Mouse (Mus musculus): ENCODE data around the gene Zfp229. TPM values are rescaled to one million over a fixed set of nuclear protein-coding genes. Genes with fewer than 3 reads are reported as not detected.
"Not testable (repeated sequence)": the region's sequence is repeated elsewhere in the genome, so short reads cannot be mapped to it uniquely, and the experiment has no call there.

Gene Zfp229
- 8.8 and 10.4 TPM in 2 replicates for polyA plus RNA-seq (2014; fragmentation: Nextera tagmentation; extraction: Ambion mirVana)

- not testable (repeated sequence) for H3K4me2 ChIP-seq (replicated peaks; ENCODE audit: low read depth, low read length); H3K4me3 ChIP-seq (ENCODE audit: low read depth, low read length); H3K27ac ChIP-seq (ENCODE audit: low read depth, low read length); H3K4me1 ChIP-seq (replicated peaks; ENCODE audit: control insufficient read depth, insufficient read depth, low read length); H3K27me3 ChIP-seq (ENCODE audit: control insufficient read depth, insufficient read depth, low read length); DNase-seq (ENCODE audit: low spot score); H3K36me3 ChIP-seq (ENCODE audit: control insufficient read depth, insufficient read depth, low read length); H3K9me3 ChIP-seq (ENCODE audit: control insufficient read depth, low read length); H3K9ac ChIP-seq (ENCODE audit: low read depth, low read length); ATAC-seq (ENCODE audit: low FRiP score)
- 96% methylated on average over 6 of the region's 22 CpGs for WGBS
Measured at GRCm38 (mm10) chr17:21730495-21730894, at the start of gene Zfp229. TSS of gene Zfp229 (plus strand) at chr17:21730795.

- no peak within 1 kb of the TSS for H3K4me3 ChIP-seq (ENCODE audit: low read depth, low read length)
- 96% methylated on average over 3 of the region's 3 CpGs for WGBS
- no peak within 1 kb of the TSS for H3K4me2 ChIP-seq (replicated peaks; ENCODE audit: low read depth, low read length)
- no peaks in the 10 kb centered on the region for H3K9me3 ChIP-seq (ENCODE audit: control insufficient read depth, low read length)
- no peaks in the 10 kb centered on the region for H3K36me3 ChIP-seq (ENCODE audit: control insufficient read depth, insufficient read depth, low read length)
- H3K27ac ChIP-seq (ENCODE audit: low read depth, low read length), result no peak within 1 kb of the TSS
- no peaks in the 10 kb centered on the region for H3K27me3 ChIP-seq (ENCODE audit: control insufficient read depth, insufficient read depth, low read length)
- no peak within 1 kb of the TSS for H3K9ac ChIP-seq (ENCODE audit: low read depth, low read length)
- ATAC-seq (ENCODE audit: low FRiP score), result no peak
- no peaks in the 10 kb centered on the region for H3K4me1 ChIP-seq (replicated peaks; ENCODE audit: control insufficient read depth, insufficient read depth, low read length)
- DNase-seq (ENCODE audit: low spot score), result no peak
Measured at GRCm38 (mm10) chr17:21691560-21691959, 39.0 kb upstream of the Zfp229 start, which contains the start of gene Gm10226. TSS of gene Gm10226 (plus strand) at chr17:21691860.

- ATAC-seq (ENCODE audit: low FRiP score) (no peak), DNase-seq (ENCODE audit: low spot score) (no peak)
- Histone ChIP-seq H3K9me3 (ENCODE audit: control insufficient read depth, low read length) (no peaks in the 10 kb centered on the region), H3K27ac (ENCODE audit: low read depth, low read length) (no peak overlapping the region), H3K4me3 (ENCODE audit: low read depth, low read length) (no peak overlapping the region), H3K27me3 (ENCODE audit: control insufficient read depth, insufficient read depth, low read length) (no peaks in the 10 kb centered on the region), H3K36me3 (ENCODE audit: control insufficient read depth, insufficient read depth, low read length) (no peaks in the 10 kb centered on the region), H3K9ac (ENCODE audit: low read depth, low read length) (no peak overlapping the region), H3K4me2 (replicated peaks; ENCODE audit: low read depth, low read length) (no peak overlapping the region), H3K4me1 (replicated peaks; ENCODE audit: control insufficient read depth, insufficient read depth, low read length) (no peaks in the 10 kb centered on the region)
- WGBS, result 78% methylated on average over 3 of the region's 3 CpGs
Measured at GRCm38 (mm10) chr17:21693342-21693741, 37.3 kb upstream of the Zfp229 start.

GRCm38 (mm10) chr17:21696073-21696472 is 34.5 kb upstream of the Zfp229 start:
- H3K4me1 ChIP-seq (replicated peaks; ENCODE audit: control insufficient read depth, insufficient read depth, low read length), result no peaks in the 10 kb centered on the region
- no peaks in the 10 kb centered on the region for H3K36me3 ChIP-seq (ENCODE audit: control insufficient read depth, insufficient read depth, low read length)
- H3K27me3 ChIP-seq (ENCODE audit: control insufficient read depth, insufficient read depth, low read length), result no peaks in the 10 kb centered on the region
- H3K27ac ChIP-seq (ENCODE audit: low read depth, low read length), result no peak overlapping the region
- no peak for DNase-seq (ENCODE audit: low spot score)
- no peak for ATAC-seq (ENCODE audit: low FRiP score)
- H3K4me2 ChIP-seq (replicated peaks; ENCODE audit: low read depth, low read length), result no peak overlapping the region
- no peak overlapping the region for H3K9ac ChIP-seq (ENCODE audit: low read depth, low read length)
- H3K9me3 ChIP-seq (ENCODE audit: control insufficient read depth, low read length), result no peaks in the 10 kb centered on the region
- H3K4me3 ChIP-seq (ENCODE audit: low read depth, low read length), result no peak overlapping the region

- no peaks in the 10 kb centered on the region for H3K27me3 ChIP-seq (ENCODE audit: control insufficient read depth, insufficient read depth, low read length)
- ATAC-seq (ENCODE audit: low FRiP score) (no peak), DNase-seq (ENCODE audit: low spot score) (no peak)
- no peak overlapping the region for H3K9ac ChIP-seq (ENCODE audit: low read depth, low read length)
- H3K27ac ChIP-seq (ENCODE audit: low read depth, low read length), result no peak overlapping the region
- H3K4me2 ChIP-seq (replicated peaks; ENCODE audit: low read depth, low read length), result no peak overlapping the region
- no peaks in the 10 kb centered on the region for H3K36me3 ChIP-seq (ENCODE audit: control insufficient read depth, insufficient read depth, low read length)
- no peaks in the 10 kb centered on the region for H3K9me3 ChIP-seq (ENCODE audit: control insufficient read depth, low read length)
- H3K4me3 ChIP-seq (ENCODE audit: low read depth, low read length), result no peak overlapping the region
- H3K4me1 ChIP-seq (replicated peaks; ENCODE audit: control insufficient read depth, insufficient read depth, low read length), result no peaks in the 10 kb centered on the region
- WGBS, result 49% methylated on average over 5 of the region's 5 CpGs
Measured at GRCm38 (mm10) chr17:21702281-21703240, 28.0 kb upstream of the Zfp229 start.

- no peak overlapping the region for H3K27ac ChIP-seq (ENCODE audit: low read depth, low read length)
- no peaks in the 10 kb centered on the region for H3K4me1 ChIP-seq (replicated peaks; ENCODE audit: control insufficient read depth, insufficient read depth, low read length)
- no peak overlapping the region for H3K9ac ChIP-seq (ENCODE audit: low read depth, low read length)
- no peak overlapping the region for H3K4me2 ChIP-seq (replicated peaks; ENCODE audit: low read depth, low read length)
- no peaks in the 10 kb centered on the region for H3K36me3 ChIP-seq (ENCODE audit: control insufficient read depth, insufficient read depth, low read length)
- ATAC-seq (ENCODE audit: low FRiP score) (no peak), DNase-seq (ENCODE audit: low spot score) (no peak)
- H3K4me3 ChIP-seq (ENCODE audit: low read depth, low read length), result no peak overlapping the region
- no peaks in the 10 kb centered on the region for H3K27me3 ChIP-seq (ENCODE audit: control insufficient read depth, insufficient read depth, low read length)
- H3K9me3 ChIP-seq (ENCODE audit: control insufficient read depth, low read length), result no peaks in the 10 kb centered on the region
- 80% methylated on average over 1 of the region's 1 CpGs for WGBS
Measured at GRCm38 (mm10) chr17:21703414-21703813, 27.2 kb upstream of the Zfp229 start.

GRCm38 (mm10) chr17:21707343-21707996 is 23.1 kb upstream of the Zfp229 start, which contains the start of gene Zfp760:
TSS of gene Zfp760 (plus strand) at chr17:21707741.
- Histone ChIP-seq H3K27me3 (ENCODE audit: control insufficient read depth, insufficient read depth, low read length) (no peaks in the 10 kb centered on the region), H3K9ac (ENCODE audit: low read depth, low read length) (peak within 1 kb of the TSS; percentile 87), H3K4me1 (replicated peaks; ENCODE audit: control insufficient read depth, insufficient read depth, low read length) (no peaks in the 10 kb centered on the region), H3K36me3 (ENCODE audit: control insufficient read depth, insufficient read depth, low read length) (no peaks in the 10 kb centered on the region), H3K4me3 (ENCODE audit: low read depth, low read length) (peak within 1 kb of the TSS; percentile 64), H3K9me3 (ENCODE audit: control insufficient read depth, low read length) (no peaks in the 10 kb centered on the region), H3K27ac (ENCODE audit: low read depth, low read length) (peak within 1 kb of the TSS; percentile 87), H3K4me2 (replicated peaks; ENCODE audit: low read depth, low read length) (peak within 1 kb of the TSS; percentile 53)
- peak; percentile 98 for ATAC-seq (ENCODE audit: low FRiP score)
- peak; percentile 81 for DNase-seq (ENCODE audit: low spot score)
- 3% methylated on average over 26 of the region's 26 CpGs for WGBS

- H3K27me3 ChIP-seq (ENCODE audit: control insufficient read depth, insufficient read depth, low read length), result no peaks in the 10 kb centered on the region
- no peaks in the 10 kb centered on the region for H3K4me1 ChIP-seq (replicated peaks; ENCODE audit: control insufficient read depth, insufficient read depth, low read length)
- H3K36me3 ChIP-seq (ENCODE audit: control insufficient read depth, insufficient read depth, low read length), result no peaks in the 10 kb centered on the region
- H3K27ac ChIP-seq (ENCODE audit: low read depth, low read length), result no peak overlapping the region
- H3K4me2 ChIP-seq (replicated peaks; ENCODE audit: low read depth, low read length), result peak overlapping the region; percentile 53
- peak overlapping the region; percentile 64 for H3K4me3 ChIP-seq (ENCODE audit: low read depth, low read length)
- ATAC-seq (ENCODE audit: low FRiP score), result no peak
- DNase-seq (ENCODE audit: low spot score), result peak; percentile 8
- WGBS, result 47% methylated on average over 2 of the region's 2 CpGs
- H3K9ac ChIP-seq (ENCODE audit: low read depth, low read length), result peak overlapping the region; percentile 87; the same call in 1 of the 2 replicates
- no peaks in the 10 kb centered on the region for H3K9me3 ChIP-seq (ENCODE audit: control insufficient read depth, low read length)
Measured at GRCm38 (mm10) chr17:21708401-21708800, 22.2 kb upstream of the Zfp229 start.

All from hindbrain, embryonic 11.5 days (tissue).